Mouse (Mus musculus) lung, adult 10 weeks (tissue): ENCODE data around the gene Sel1l. TPM values are rescaled to one million over a fixed set of nuclear protein-coding genes. Genes with fewer than 3 reads are reported as not detected.

ENCODE experiments used
- polyA plus RNA-seq: library from polyadenylated mRNA; stranded (reverse); fragments of 350-450 nt; fragmentation: Illumina TruSeq; extraction: RNeasy Lipid Tissue Mini Kit (QIAGEN cat#74804); gene quantifications from one replicate; pipeline ENCODE4 v1.2.3, GENCODE M21; 2014; ENCODE audit warnings: low read depth, low replicate concordance; ENCODE audit not compliant: insufficient read depth

The Sel1l gene
- 35.1 TPM for polyA plus RNA-seq

DNA sequence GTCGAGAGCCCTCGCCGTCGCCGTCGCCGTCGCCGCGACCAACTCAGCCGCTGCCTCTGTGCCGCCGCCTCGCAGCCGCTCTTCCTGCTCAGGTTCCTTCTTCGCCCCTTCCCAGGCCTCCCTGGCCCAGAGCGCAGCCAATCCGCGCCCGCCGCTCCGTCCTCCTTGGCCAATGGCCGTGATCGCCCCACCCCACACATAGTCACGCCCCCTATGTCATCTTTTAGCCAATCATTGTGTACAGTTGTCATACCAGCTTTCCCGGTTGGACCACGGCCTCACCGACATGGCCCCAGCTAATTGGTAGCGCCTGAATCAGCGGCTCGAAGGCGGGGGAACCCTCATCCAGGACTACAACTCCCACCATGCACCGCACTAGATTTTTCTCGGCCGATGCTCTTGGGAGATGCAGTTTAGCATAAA lies at the start of gene Sel1l:
Gene Sel1l, minus strand, starts transcription at position 113 of the 423 bp plus-strand sequence.

DNA sequence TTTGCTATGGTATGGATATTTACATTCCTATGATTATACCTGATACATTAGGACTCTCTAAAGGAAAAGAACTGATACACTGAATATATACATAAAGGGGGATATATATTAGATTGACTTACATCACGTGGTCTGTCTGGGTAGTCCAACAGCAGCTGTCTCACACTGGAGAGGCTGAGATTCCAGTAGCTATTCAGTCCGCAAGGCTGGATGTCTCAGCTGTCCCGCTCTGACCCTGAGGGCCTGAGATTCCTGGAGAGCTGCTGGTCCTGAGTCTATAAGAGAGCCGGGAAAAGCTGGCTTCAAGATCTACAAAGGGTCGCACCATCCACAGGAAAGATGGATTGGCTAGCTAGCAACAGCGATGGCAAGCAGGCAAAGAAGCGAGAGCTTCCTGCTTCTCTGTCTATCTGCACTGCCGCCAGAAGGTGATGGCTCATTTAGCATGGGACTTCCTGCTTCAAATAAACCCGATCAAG lies 61.0 kb downstream of the Sel1l start, which contains the start of gene Ston2:
Gene Ston2, minus strand, starts transcription at position 429 of the 479 bp plus-strand sequence.

Other genes starting within 250 kb of the Sel1l start
- gene Ston2, start 60.8 kb downstream of the Sel1l start, polyA plus RNA-seq: 1.9 TPM